Mouse (Mus musculus): ENCODE data around the gene Cspg4. TPM values are rescaled to one million over a fixed set of nuclear protein-coding genes. Genes with fewer than 3 reads are reported as not detected.

Gene Cspg4
- polyA plus RNA-seq, 1 experiment from 2014 or later: 4.1 TPM

DNA sequence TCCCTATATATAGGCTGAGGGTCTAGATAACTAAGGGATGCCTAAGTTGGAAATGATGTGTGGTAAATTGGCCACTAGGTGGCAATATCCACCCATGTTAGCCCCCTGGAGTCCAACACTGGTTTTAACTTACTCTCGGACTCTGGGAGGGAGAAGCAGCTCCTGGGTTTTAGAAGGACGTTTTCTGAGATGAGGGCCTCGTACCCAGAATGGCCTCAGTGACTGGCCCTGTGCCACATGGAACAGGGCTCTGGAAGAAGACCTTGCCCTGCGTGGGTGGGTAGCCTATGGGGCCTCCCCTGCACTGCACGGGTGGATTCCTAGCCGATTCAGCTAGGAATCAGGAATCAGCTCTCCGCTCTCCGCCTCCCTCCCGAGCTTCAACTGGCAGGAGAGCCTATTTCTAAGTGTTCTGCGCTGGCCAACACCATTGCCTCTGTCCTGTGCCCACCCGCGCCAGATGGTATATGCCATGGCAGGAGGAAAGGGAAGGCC lies 26.7 kb downstream of the Cspg4 start:
- H3K27ac ChIP-seq (replicated peaks; ENCODE audit: low read depth, low read length): no peak overlapping the region
- ATAC-seq (ENCODE audit: low FRiP score, low TSS enrichment) (peak; percentile 67; the same call in 1 of the 2 replicates), DNase-seq (peak; percentile 92)
- H3K27me3 ChIP-seq (ENCODE audit: control insufficient read depth, insufficient read depth, low read length): no peaks in the 10 kb centered on the region
- peak overlapping the region; percentile 38 for H3K4me2 ChIP-seq (ENCODE audit: low read length)
- H3K36me3 ChIP-seq (ENCODE audit: control insufficient read depth, insufficient read depth, low read length): no peaks in the 10 kb centered on the region
- WGBS: 28% methylated on average over 12 of the region's 12 CpGs
- no peaks in the 10 kb centered on the region for H3K9me3 ChIP-seq (ENCODE audit: control insufficient read depth, low read length)
- H3K4me3 ChIP-seq (replicated peaks; ENCODE audit: low read depth, low read length): 0 out of 2 replicates have a peak overlapping the region, but pooled peaks have one; percentile 12
- H3K9ac ChIP-seq (replicated peaks; ENCODE audit: low read length): no peak overlapping the region; the same call in 1 of the 2 replicates
- 0 out of 2 replicates have a peak, but pooled peaks cover 7% of the 10 kb centered on the region for H3K4me1 ChIP-seq (ENCODE audit: control insufficient read depth, insufficient read depth, low read length)

GRCm38 (mm10) chr9:56892111-56892510 lies 27.3 kb downstream of the Cspg4 start:
- WGBS: 84% methylated on average over 10 of the region's 10 CpGs
- 0 out of 2 replicates have a peak, but pooled peaks cover 7% of the 10 kb centered on the region for H3K4me1 ChIP-seq (ENCODE audit: control insufficient read depth, insufficient read depth, low read length)
- ATAC-seq (ENCODE audit: low FRiP score, low TSS enrichment) (no peak), DNase-seq (no peak)
- no peak overlapping the region for H3K27ac ChIP-seq (replicated peaks; ENCODE audit: low read depth, low read length)
- no peaks in the 10 kb centered on the region for H3K9me3 ChIP-seq (ENCODE audit: control insufficient read depth, low read length)
- H3K4me2 ChIP-seq (ENCODE audit: low read length): no peak overlapping the region
- no peaks in the 10 kb centered on the region for H3K27me3 ChIP-seq (ENCODE audit: control insufficient read depth, insufficient read depth, low read length)
- no peak overlapping the region for H3K9ac ChIP-seq (replicated peaks; ENCODE audit: low read length)
- H3K36me3 ChIP-seq (ENCODE audit: control insufficient read depth, insufficient read depth, low read length): no peaks in the 10 kb centered on the region
- no peak overlapping the region for H3K4me3 ChIP-seq (replicated peaks; ENCODE audit: low read depth, low read length)

- no peak overlapping the region for H3K27ac ChIP-seq (replicated peaks; ENCODE audit: low read depth, low read length)
- no peaks in the 10 kb centered on the region for H3K36me3 ChIP-seq (ENCODE audit: control insufficient read depth, insufficient read depth, low read length)
- H3K9ac ChIP-seq (replicated peaks; ENCODE audit: low read length): no peak overlapping the region
- ATAC-seq (ENCODE audit: low FRiP score, low TSS enrichment): no peak
- H3K4me2 ChIP-seq (ENCODE audit: low read length): no peak overlapping the region
- DNase-seq: no peak
- no peaks in the 10 kb centered on the region for H3K9me3 ChIP-seq (ENCODE audit: control insufficient read depth, low read length)
- no peaks in the 10 kb centered on the region for H3K27me3 ChIP-seq (ENCODE audit: control insufficient read depth, insufficient read depth, low read length)
- no peak overlapping the region for H3K4me3 ChIP-seq (replicated peaks; ENCODE audit: low read depth, low read length)
- H3K4me1 ChIP-seq (ENCODE audit: control insufficient read depth, insufficient read depth, low read length): 0 out of 2 replicates have a peak, but pooled peaks cover 7% of the 10 kb centered on the region
- 54% methylated on average over 8 of the region's 8 CpGs for WGBS
Measured at GRCm38 (mm10) chr9:56893313-56893712, 28.5 kb downstream of the Cspg4 start.

DNA sequence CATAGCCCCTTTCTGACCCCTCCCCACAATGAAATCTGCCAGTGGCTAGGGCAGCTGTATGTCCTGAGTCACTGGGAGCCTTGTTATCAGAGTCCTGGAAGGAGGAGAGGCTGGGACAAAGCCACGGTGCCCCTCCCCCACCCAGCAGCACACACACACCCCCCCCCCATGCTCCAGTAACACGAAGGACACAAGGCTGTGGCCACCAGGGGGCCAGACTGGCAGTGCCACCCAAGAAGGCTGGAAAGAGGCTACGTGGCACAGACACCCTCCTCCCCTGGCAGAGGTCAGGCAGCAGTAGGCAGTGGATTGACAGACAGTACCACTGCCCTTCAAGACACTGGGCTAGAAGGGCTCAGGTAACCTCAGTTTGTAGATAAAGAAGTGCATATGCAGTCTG lies 29.2 kb downstream of the Cspg4 start:
- H3K9me3 ChIP-seq (ENCODE audit: control insufficient read depth, low read length): no peaks in the 10 kb centered on the region
- H3K4me2 ChIP-seq (ENCODE audit: low read length): no peak overlapping the region
- ATAC-seq (ENCODE audit: low FRiP score, low TSS enrichment) (no peak), DNase-seq (peak; percentile 72)
- no peak overlapping the region for H3K27ac ChIP-seq (replicated peaks; ENCODE audit: low read depth, low read length)
- no peaks in the 10 kb centered on the region for H3K27me3 ChIP-seq (ENCODE audit: control insufficient read depth, insufficient read depth, low read length)
- no peak overlapping the region for H3K9ac ChIP-seq (replicated peaks; ENCODE audit: low read length)
- no peaks in the 10 kb centered on the region for H3K36me3 ChIP-seq (ENCODE audit: control insufficient read depth, insufficient read depth, low read length)
- 0 out of 2 replicates have a peak, but pooled peaks cover 7% of the 10 kb centered on the region for H3K4me1 ChIP-seq (ENCODE audit: control insufficient read depth, insufficient read depth, low read length)
- WGBS: 12% methylated on average over 3 of the region's 3 CpGs
- H3K4me3 ChIP-seq (replicated peaks; ENCODE audit: low read depth, low read length): no peak overlapping the region

- no peak overlapping the region for H3K4me3 ChIP-seq (replicated peaks; ENCODE audit: low read depth, low read length)
- H3K9ac ChIP-seq (replicated peaks; ENCODE audit: low read length): no peak overlapping the region
- no peak overlapping the region for H3K27ac ChIP-seq (replicated peaks; ENCODE audit: low read depth, low read length)
- H3K9me3 ChIP-seq (ENCODE audit: control insufficient read depth, low read length): no peaks in the 10 kb centered on the region
- H3K36me3 ChIP-seq (ENCODE audit: control insufficient read depth, insufficient read depth, low read length): no peaks in the 10 kb centered on the region
- 0 out of 2 replicates have a peak, but pooled peaks cover under 1% of the 10 kb centered on the region for H3K4me1 ChIP-seq (ENCODE audit: control insufficient read depth, insufficient read depth, low read length)
- H3K4me2 ChIP-seq (ENCODE audit: low read length): no peak overlapping the region
- WGBS: 87% methylated on average over 12 of the region's 12 CpGs
- no peaks in the 10 kb centered on the region for H3K27me3 ChIP-seq (ENCODE audit: control insufficient read depth, insufficient read depth, low read length)
- ATAC-seq (ENCODE audit: low FRiP score, low TSS enrichment) (no peak), DNase-seq (no peak)
Measured at GRCm38 (mm10) chr9:56896779-56897178, 31.9 kb downstream of the Cspg4 start.

- no peaks in the 10 kb centered on the region for H3K27me3 ChIP-seq (ENCODE audit: control insufficient read depth, insufficient read depth, low read length)
- no peaks in the 10 kb centered on the region for H3K9me3 ChIP-seq (ENCODE audit: control insufficient read depth, low read length)
- WGBS: 70% methylated on average over 11 of the region's 11 CpGs
- no peak overlapping the region for H3K27ac ChIP-seq (replicated peaks; ENCODE audit: low read depth, low read length)
- no peak for ATAC-seq (ENCODE audit: low FRiP score, low TSS enrichment)
- no peak for DNase-seq
- H3K4me2 ChIP-seq (ENCODE audit: low read length): no peak overlapping the region
- no peaks in the 10 kb centered on the region for H3K4me1 ChIP-seq (ENCODE audit: control insufficient read depth, insufficient read depth, low read length)
- no peak overlapping the region for H3K9ac ChIP-seq (replicated peaks; ENCODE audit: low read length)
- no peak overlapping the region for H3K4me3 ChIP-seq (replicated peaks; ENCODE audit: low read depth, low read length)
- H3K36me3 ChIP-seq (ENCODE audit: control insufficient read depth, insufficient read depth, low read length): no peaks in the 10 kb centered on the region
Measured at GRCm38 (mm10) chr9:56899409-56899808, 34.6 kb downstream of the Cspg4 start.

DNA sequence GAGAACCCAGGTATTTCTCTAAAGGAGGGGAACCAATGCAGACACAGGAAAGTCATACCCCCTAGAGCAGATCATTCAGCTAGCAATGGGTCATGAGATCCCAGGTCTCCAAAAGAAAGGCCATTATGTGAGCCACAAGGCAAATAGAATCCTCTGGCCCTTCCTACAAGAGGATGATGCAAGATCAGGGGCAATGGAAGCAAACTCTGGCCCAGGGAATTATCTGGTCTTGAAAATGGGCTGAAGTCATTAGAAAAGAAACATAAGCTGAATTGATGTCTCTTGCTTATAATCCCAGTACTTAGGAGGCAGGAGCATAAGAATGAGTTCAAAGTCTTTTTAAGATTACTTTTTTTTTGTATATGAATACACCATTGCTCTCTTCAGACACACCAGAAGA lies 35.2 kb downstream of the Cspg4 start:
- H3K36me3 ChIP-seq (ENCODE audit: control insufficient read depth, insufficient read depth, low read length): no peaks in the 10 kb centered on the region
- H3K27ac ChIP-seq (replicated peaks; ENCODE audit: low read depth, low read length): no peak overlapping the region
- no peaks in the 10 kb centered on the region for H3K4me1 ChIP-seq (ENCODE audit: control insufficient read depth, insufficient read depth, low read length)
- H3K9me3 ChIP-seq (ENCODE audit: control insufficient read depth, low read length): no peaks in the 10 kb centered on the region
- no peak overlapping the region for H3K4me3 ChIP-seq (replicated peaks; ENCODE audit: low read depth, low read length)
- H3K27me3 ChIP-seq (ENCODE audit: control insufficient read depth, insufficient read depth, low read length): no peaks in the 10 kb centered on the region
- DNase-seq: no peak
- H3K9ac ChIP-seq (replicated peaks; ENCODE audit: low read length): no peak overlapping the region
- no peak overlapping the region for H3K4me2 ChIP-seq (ENCODE audit: low read length)
- no peak for ATAC-seq (ENCODE audit: low FRiP score, low TSS enrichment)

DNA sequence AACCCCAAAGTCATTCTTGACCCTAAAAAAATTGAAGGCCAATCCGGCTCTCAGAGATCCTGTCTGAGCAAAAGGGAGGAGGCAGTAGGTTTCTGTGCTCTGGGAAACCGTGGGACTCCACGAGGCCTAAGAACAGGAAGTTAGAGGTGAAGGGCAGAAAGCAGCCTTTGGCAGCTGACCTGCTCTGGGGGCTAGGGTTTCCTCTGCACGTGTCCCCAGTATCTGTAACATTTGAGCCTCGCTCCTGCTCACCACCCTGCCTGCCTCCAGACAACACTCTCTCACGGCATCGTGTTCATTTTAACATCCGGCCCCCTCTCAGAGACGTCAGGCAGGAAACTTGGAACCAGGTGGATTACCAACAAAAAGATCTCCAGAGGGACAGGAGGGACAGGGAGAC lies 35.7 kb downstream of the Cspg4 start:
- no peak overlapping the region for H3K9ac ChIP-seq (replicated peaks; ENCODE audit: low read length)
- no peaks in the 10 kb centered on the region for H3K9me3 ChIP-seq (ENCODE audit: control insufficient read depth, low read length)
- no peaks in the 10 kb centered on the region for H3K27me3 ChIP-seq (ENCODE audit: control insufficient read depth, insufficient read depth, low read length)
- H3K4me3 ChIP-seq (replicated peaks; ENCODE audit: low read depth, low read length): no peak overlapping the region
- ATAC-seq (ENCODE audit: low FRiP score, low TSS enrichment): no peak
- no peak overlapping the region for H3K27ac ChIP-seq (replicated peaks; ENCODE audit: low read depth, low read length)
- no peaks in the 10 kb centered on the region for H3K4me1 ChIP-seq (ENCODE audit: control insufficient read depth, insufficient read depth, low read length)
- no peaks in the 10 kb centered on the region for H3K36me3 ChIP-seq (ENCODE audit: control insufficient read depth, insufficient read depth, low read length)
- no peak overlapping the region for H3K4me2 ChIP-seq (ENCODE audit: low read length)
- DNase-seq: no peak
- 72% methylated on average over 9 of the region's 9 CpGs for WGBS

- DNase-seq (no peak), ATAC-seq (ENCODE audit: low FRiP score, low TSS enrichment) (no peak)
- 80% methylated on average over 8 of the region's 8 CpGs for WGBS
- no peak overlapping the region for H3K27ac ChIP-seq (replicated peaks; ENCODE audit: low read depth, low read length)
- H3K27me3 ChIP-seq (ENCODE audit: control insufficient read depth, insufficient read depth, low read length): no peaks in the 10 kb centered on the region
- H3K4me2 ChIP-seq (ENCODE audit: low read length): no peak overlapping the region
- no peaks in the 10 kb centered on the region for H3K4me1 ChIP-seq (ENCODE audit: control insufficient read depth, insufficient read depth, low read length)
- no peak overlapping the region for H3K4me3 ChIP-seq (replicated peaks; ENCODE audit: low read depth, low read length)
- H3K9ac ChIP-seq (replicated peaks; ENCODE audit: low read length): no peak overlapping the region
- no peaks in the 10 kb centered on the region for H3K9me3 ChIP-seq (ENCODE audit: control insufficient read depth, low read length)
- H3K36me3 ChIP-seq (ENCODE audit: control insufficient read depth, insufficient read depth, low read length): no peaks in the 10 kb centered on the region
Measured at GRCm38 (mm10) chr9:56901187-56901586, 36.4 kb downstream of the Cspg4 start.
